Mouse (Mus musculus) heart, postnatal 4 days (tissue): ENCODE measurements around the gene Six2. TPM values are rescaled to one million over a fixed set of nuclear protein-coding genes. Genes with fewer than 3 reads are reported as not detected.
"Not testable (repeated sequence)": the region's sequence is repeated elsewhere in the genome, so short reads cannot be mapped to it uniquely, and the experiment has no call there.

Source experiments
- DNase-seq: peaks from one replicate; pipeline ENCODE4 v3.0.0; 2021
- total RNA-seq, 2 experiments: library from RNA; stranded (reverse); gene quantifications; 2 replicates each; pipeline ENCODE4 v1.2.3; 2021

The Six2 gene
- total RNA-seq, 2 experiments from 2014 or later = 0.45 to 0.83 TPM

GRCm38 (mm10) chr17:85690323-85690968, 2.4 kb upstream of the Six2 start:
- no peak for DNase-seq

GRCm38 (mm10) chr17:85689807-85690319, 1.8 kb upstream of the Six2 start:
- no peak for DNase-seq

- peak; percentile 76 for DNase-seq
Observed at GRCm38 (mm10) chr17:85688911-85689806, 1.1 kb upstream of the Six2 start.

- DNase-seq = peak; percentile 25
Observed at GRCm38 (mm10) chr17:85687421-85688235, 446 bp downstream of the Six2 start.

- peak; percentile 8 for DNase-seq
Observed at GRCm38 (mm10) chr17:85686476-85687420, 1.3 kb downstream of the Six2 start.

GRCm38 (mm10) chr17:85685689-85686281, 2.3 kb downstream of the Six2 start:
- DNase-seq = no peak

- DNase-seq = no peak
Observed at GRCm38 (mm10) chr17:85684841-85685688, 3.0 kb downstream of the Six2 start.

GRCm38 (mm10) chr17:85684436-85684835, 3.6 kb downstream of the Six2 start:
- DNase-seq = not testable (repeated sequence)

GRCm38 (mm10) chr17:85683984-85684307, 4.1 kb downstream of the Six2 start:
- DNase-seq = no peak

GRCm38 (mm10) chr17:85683111-85683983, 4.7 kb downstream of the Six2 start:
- DNase-seq = no peak

GRCm38 (mm10) chr17:85682181-85682710, 5.8 kb downstream of the Six2 start:
- DNase-seq = no peak

- DNase-seq = no peak
Observed at GRCm38 (mm10) chr17:85681741-85682140, 6.3 kb downstream of the Six2 start.

- DNase-seq = no peak
Observed at GRCm38 (mm10) chr17:85680851-85681550, 7.1 kb downstream of the Six2 start.

- DNase-seq = no peak
Observed at GRCm38 (mm10) chr17:85680116-85680850, 7.8 kb downstream of the Six2 start.

- peak; percentile 68 for DNase-seq
Observed at GRCm38 (mm10) chr17:85679651-85680050, 8.4 kb downstream of the Six2 start.

GRCm38 (mm10) chr17:85664618-85665320, 23.3 kb downstream of the Six2 start:
- DNase-seq = peak; percentile 83

- no peak for DNase-seq
Observed at GRCm38 (mm10) chr17:85664202-85664601, 23.9 kb downstream of the Six2 start.
